Mouse (Mus musculus) gastrocnemius, adult 2 months (tissue): ENCODE data around the gene AC129217.1. TPM values are rescaled to one million over a fixed set of nuclear protein-coding genes. Genes with fewer than 3 reads are reported as not detected.

Source experiments
- DNase-seq: peaks from one replicate; pipeline ENCODE4 v3.0.0; 2022
- H3K27ac ChIP-seq: fragments of 200-600 bp; 2 replicates; pipeline ENCODE4 v1.8.1; 2022; ENCODE audit warnings: mild to moderate bottlenecking
- H3K4me3 ChIP-seq: fragments of 200-600 bp; 2 replicates; pipeline ENCODE4 v1.8.1; 2022; ENCODE audit warnings: mild to moderate bottlenecking, moderate library complexity
- CTCF ChIP-seq: fragments of 200-600 bp; IDR thresholded peaks from 2 replicates; pipeline ENCODE4 v1.8.1; 2022; ENCODE audit warnings: antibody characterized with exemption, mild to moderate bottlenecking, moderate library complexity
- intact Hi-C: fragments of 180-260 bp; cut with DNase I; formaldehyde crosslinking; loops from one replicate; pipeline ENCODE4 v1.15.1; 2025
- total RNA-seq, 2 experiments: library from RNA; stranded (reverse); gene quantifications; 2 replicates each; pipeline ENCODE4 v1.2.3; 2021

Gene AC129217.1
- total RNA-seq, 2 experiments from 2014 or later = not detected

GRCm38 (mm10) chr19:8837251-8837791, 7.7 kb downstream of the AC129217.1 start, which contains the start of gene Bscl2:
TSS of gene Bscl2 (plus strand) at chr19:8837467.
- peak; percentile 89 for DNase-seq
- intact Hi-C loops = no loop called here
- peak within 1 kb of the TSS; percentile 95 for H3K4me3 ChIP-seq
- peak; percentile 78 for TF ChIP-seq CTCF
- peak within 1 kb of the TSS; percentile 94 for H3K27ac ChIP-seq

- H3K27ac ChIP-seq = peak overlapping the region; percentile 94
- DNase-seq = peak; percentile 51
- TF ChIP-seq CTCF = no peak
- peak overlapping the region; percentile 95 for H3K4me3 ChIP-seq
- intact Hi-C loops = no loop called here
These were observed 8.6 kb downstream of the AC129217.1 start for GRCm38 (mm10) chr19:8838041-8838730.

GRCm38 (mm10) chr19:8839103-8839907, 9.7 kb downstream of the AC129217.1 start, which contains the start of gene Gng3:
TSS of gene Gng3 (minus strand) at chr19:8839194.
- DNase-seq = no peak
- H3K27ac ChIP-seq = peak within 1 kb of the TSS; percentile 94
- peak within 1 kb of the TSS; percentile 95 for H3K4me3 ChIP-seq
- no peak for TF ChIP-seq CTCF
- intact Hi-C loops = no loop called here

GRCm38 (mm10) chr19:8839908-8840791, 10.6 kb downstream of the AC129217.1 start:
- H3K4me3 ChIP-seq = peak overlapping the region; percentile 82
- intact Hi-C loops = no loop called here
- TF ChIP-seq CTCF = no peak
- DNase-seq = peak; percentile 75
- H3K27ac ChIP-seq = peak overlapping the region; percentile 71

GRCm38 (mm10) chr19:8841012-8841411, 11.4 kb downstream of the AC129217.1 start:
- intact Hi-C loops = no loop called here
- TF ChIP-seq CTCF = no peak
- H3K27ac ChIP-seq = peak overlapping the region; percentile 71
- DNase-seq = no peak
- peak overlapping the region; percentile 82 for H3K4me3 ChIP-seq

GRCm38 (mm10) chr19:8842961-8843360, 13.4 kb downstream of the AC129217.1 start:
- DNase-seq = no peak
- H3K27ac ChIP-seq = no peak overlapping the region
- TF ChIP-seq CTCF = no peak
- no peak overlapping the region for H3K4me3 ChIP-seq
- intact Hi-C loops = no loop called here

- H3K4me3 ChIP-seq = no peak overlapping the region
- peak; percentile 81 for TF ChIP-seq CTCF
- H3K27ac ChIP-seq = peak overlapping the region; percentile 20
- intact Hi-C loops = loop anchor here (2.0 kb wide), 1 partner anchor 266 kb away; no protein-coding TSS in a partner anchor
- peak; percentile 82 for DNase-seq
These were observed 15.0 kb downstream of the AC129217.1 start for GRCm38 (mm10) chr19:8844371-8845129.

GRCm38 (mm10) chr19:8848356-8848755, 18.8 kb downstream of the AC129217.1 start:
- intact Hi-C loops = no loop called here
- TF ChIP-seq CTCF = no peak

GRCm38 (mm10) chr19:8850402-8850901, 20.9 kb downstream of the AC129217.1 start, which contains the start of gene Lrrn4cl:
TSS of gene Lrrn4cl (plus strand) at chr19:8850768.
- peak within 1 kb of the TSS; percentile 67 for H3K4me3 ChIP-seq
- intact Hi-C loops = no loop called here
- TF ChIP-seq CTCF = no peak
- peak; percentile 78 for DNase-seq
- H3K27ac ChIP-seq = peak within 1 kb of the TSS; percentile 88

More at GRCm38 (mm10) chr19:8848356-8848755, 18.8 kb downstream of the AC129217.1 start:
- no peak overlapping the region for H3K4me3 ChIP-seq
- no peak for DNase-seq
- H3K27ac ChIP-seq = no peak overlapping the region

GRCm38 (mm10) chr19:8851639-8852038, 22.1 kb downstream of the AC129217.1 start:
- no peak for DNase-seq
- peak overlapping the region; percentile 67 for H3K4me3 ChIP-seq
- intact Hi-C loops = no loop called here
- H3K27ac ChIP-seq = peak overlapping the region; percentile 88
- no peak for TF ChIP-seq CTCF

- peak overlapping the region; percentile 67 for H3K4me3 ChIP-seq
- intact Hi-C loops = no loop called here
- H3K27ac ChIP-seq = peak overlapping the region; percentile 88
- TF ChIP-seq CTCF = no peak
- DNase-seq = peak; percentile 81
These were observed 22.8 kb downstream of the AC129217.1 start for GRCm38 (mm10) chr19:8852236-8852928.
